Mouse (Mus musculus): ENCODE measurements around the gene Ogg1.

DNA sequence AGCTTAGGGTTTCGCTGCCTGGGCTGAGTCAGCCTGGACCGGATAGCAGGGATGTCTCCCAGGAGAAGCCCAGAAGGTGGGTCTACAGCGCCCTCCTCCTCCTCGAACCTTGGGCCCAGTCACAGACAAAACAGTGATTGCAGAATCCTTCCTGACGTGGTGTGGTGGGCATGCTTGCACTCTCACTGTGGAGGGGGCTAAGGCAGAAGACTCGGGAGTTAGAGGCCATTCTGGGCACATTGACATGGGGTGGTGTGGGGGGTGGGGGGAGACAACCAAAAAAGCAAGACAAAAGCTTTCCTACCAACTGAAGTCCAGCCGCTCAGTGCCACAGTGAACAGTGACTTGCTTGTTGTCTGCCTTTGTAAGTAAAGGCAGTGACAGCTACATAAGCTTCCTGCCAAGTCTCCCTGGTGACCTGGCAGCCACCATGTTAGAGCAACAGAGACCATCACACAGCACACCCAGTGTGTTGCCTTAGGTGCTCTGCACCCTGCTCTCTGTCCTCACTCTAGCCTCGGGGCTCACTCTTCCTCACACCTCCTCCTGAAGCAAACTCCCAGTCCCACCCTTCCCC is 57.7 kb downstream of the Ogg1 start:
- TF ChIP-seq CTCF (IDR thresholded peaks at IDR 0.05; ENCODE audit: low read depth, low read length) (no peak), GATA2 (IDR thresholded peaks at IDR 0.05; ENCODE audit: borderline replicate concordance, low read depth, low read length) (no peak), POLR2AphosphoS5 (IDR thresholded peaks at IDR 0.05; ENCODE audit: insufficient replicate concordance, low read depth, low read length) (no peak)
